Mouse (Mus musculus) kidney, postnatal 10 days (tissue): ENCODE measurements around the gene Lurap1l.

Experiments
- DNase-seq: peaks from one replicate; pipeline ENCODE4 v3.0.0; 2021; ENCODE audit warnings: mixed read lengths

Lurap1l gene

GRCm38 (mm10) chr4:80918526-80919129 lies 8.2 kb downstream of the Lurap1l start:
- DNase-seq = no peak

GRCm38 (mm10) chr4:80919217-80919867 lies 8.9 kb downstream of the Lurap1l start:
- DNase-seq = no peak

GRCm38 (mm10) chr4:80921646-80922489 lies 11.4 kb downstream of the Lurap1l start:
- DNase-seq = no peak

GRCm38 (mm10) chr4:80922654-80923053 lies 12.2 kb downstream of the Lurap1l start:
- no peak for DNase-seq

GRCm38 (mm10) chr4:80924815-80925214 lies 14.4 kb downstream of the Lurap1l start:
- no peak for DNase-seq

GRCm38 (mm10) chr4:80925752-80926519 lies 15.5 kb downstream of the Lurap1l start:
- DNase-seq = no peak

- DNase-seq = no peak
These were observed 24.3 kb downstream of the Lurap1l start for GRCm38 (mm10) chr4:80934749-80935148.

GRCm38 (mm10) chr4:80939115-80939514 lies 28.7 kb downstream of the Lurap1l start:
- DNase-seq = no peak

- no peak for DNase-seq
These were observed 30.5 kb downstream of the Lurap1l start for GRCm38 (mm10) chr4:80940946-80941345.

GRCm38 (mm10) chr4:80941978-80942377 lies 31.5 kb downstream of the Lurap1l start:
- DNase-seq = no peak

GRCm38 (mm10) chr4:80944605-80945004 lies 34.2 kb downstream of the Lurap1l start:
- DNase-seq = no peak

- no peak for DNase-seq
These were observed 38.7 kb downstream of the Lurap1l start for GRCm38 (mm10) chr4:80949110-80949509.

- DNase-seq = no peak
These were observed 39.3 kb downstream of the Lurap1l start for GRCm38 (mm10) chr4:80949720-80950119.

- no peak for DNase-seq
These were observed 39.9 kb downstream of the Lurap1l start for GRCm38 (mm10) chr4:80950280-80950781.

GRCm38 (mm10) chr4:80952653-80953052 lies 42.2 kb downstream of the Lurap1l start:
- no peak for DNase-seq

- no peak for DNase-seq
These were observed 45.5 kb downstream of the Lurap1l start for GRCm38 (mm10) chr4:80955942-80956341.

GRCm38 (mm10) chr4:80967526-80967925 lies 57.1 kb downstream of the Lurap1l start:
- DNase-seq = no peak

GRCm38 (mm10) chr4:80971846-80972245 lies 61.4 kb downstream of the Lurap1l start:
- no peak for DNase-seq

GRCm38 (mm10) chr4:80973896-80974295 lies 63.5 kb downstream of the Lurap1l start:
- no peak for DNase-seq

GRCm38 (mm10) chr4:80990819-80991218 lies 80.4 kb downstream of the Lurap1l start:
- DNase-seq = no peak

GRCm38 (mm10) chr4:81003528-81003927 lies 93.1 kb downstream of the Lurap1l start:
- DNase-seq = no peak
